7 mouse cellular contexts compared by ENCODE assay signal in genomic region chr9:37248381-37248906, GRCm38 (mm10). TPM values are rescaled to one million over a fixed set of nuclear protein-coding genes. Genes with fewer than 3 reads are reported as not detected.
DNase-seq lines count a peak whose midpoint lies in the region; ATAC-seq and TF ChIP-seq lines count a peak whose summit lies in the region.

No protein-coding gene starts in this region.

- peaks cover 3% of the 10 kb centered on the region for H3K4me1 ChIP-seq in bone marrow, adult 2 months (ENCODE audit: control insufficient read depth, insufficient read depth, low read length)
- H3K4me1 ChIP-seq in forebrain, embryonic 11.5 days (replicated peaks; ENCODE audit: control insufficient read depth, insufficient read depth, low read length) = no peaks in the 10 kb centered on the region
- H3K4me1 ChIP-seq in neural tube, embryonic 14.5 days (ENCODE audit: control insufficient read depth, insufficient read depth, low read length) = no peaks in the 10 kb centered on the region

- H3K36me3 ChIP-seq in forebrain, embryonic 11.5 days (ENCODE audit: control insufficient read depth, insufficient read depth, low read length) = no peaks in the 10 kb centered on the region
- H3K36me3 ChIP-seq in neural tube, embryonic 14.5 days (ENCODE audit: control insufficient read depth, insufficient read depth, low read length) = no peaks in the 10 kb centered on the region

- intact Hi-C loops in left cerebral cortex, postnatal 4 days (cut with DNase I) = no loop called here
- intact Hi-C loops in left cerebral cortex, adult 2 months (cut with DNase I) = no loop called here

- TF ChIP-seq POLR2A in bone marrow, adult 2 months (IDR thresholded peaks at IDR 0.05; ENCODE audit: borderline replicate concordance, control insufficient read depth, low read depth, low read length) = no peak

- ATAC-seq in forebrain, embryonic 11.5 days (replicated peaks; ENCODE audit: low FRiP score) = 0 out of 2 replicates have a peak, but pooled peaks have one; percentile 18
- ATAC-seq in neural tube, embryonic 14.5 days (ENCODE audit: low read depth) = peak; percentile 64; the same call in 1 of the 2 replicates

- H3K27me3 ChIP-seq in forebrain, embryonic 11.5 days (ENCODE audit: control insufficient read depth, insufficient read depth, low read length) = no peaks in the 10 kb centered on the region
- H3K27me3 ChIP-seq in neural tube, embryonic 14.5 days (ENCODE audit: control insufficient read depth, insufficient read depth, low read length) = no peaks in the 10 kb centered on the region

- no peak for TF ChIP-seq CTCF in left cerebral cortex, adult 2 months (IDR thresholded peaks at IDR 0.05)
- peak; percentile 19; the same call in 1 of the 2 replicates for TF ChIP-seq CTCF in bone marrow, adult 2 months (IDR thresholded peaks at IDR 0.05; ENCODE audit: control insufficient read depth, insufficient read depth, low read length)

- 57% methylated on average over 3 of the region's 3 CpGs for WGBS in bone marrow, adult 2 months
- WGBS in forebrain, embryonic 11.5 days = 66% methylated on average over 3 of the region's 3 CpGs
- WGBS in neural tube, embryonic 14.5 days = 40% methylated on average over 3 of the region's 3 CpGs

- H3K9me3 ChIP-seq in forebrain, embryonic 11.5 days (ENCODE audit: control insufficient read depth, low read length) = no peaks in the 10 kb centered on the region
- no peaks in the 10 kb centered on the region for H3K9me3 ChIP-seq in neural tube, embryonic 14.5 days (ENCODE audit: control insufficient read depth, low read length)

- H3K4me3 ChIP-seq in left cerebral cortex, adult 2 months = no peak overlapping the region
- H3K4me3 ChIP-seq in bone marrow, adult 2 months (replicated peaks; ENCODE audit: control insufficient read depth, low read depth, low read length) = no peak overlapping the region
- H3K4me3 ChIP-seq in forebrain, embryonic 11.5 days (ENCODE audit: low read depth, low read length) = no peak overlapping the region
- H3K4me3 ChIP-seq in neural tube, embryonic 14.5 days (ENCODE audit: low read depth, low read length) = no peak overlapping the region

- no peak overlapping the region for H3K27ac ChIP-seq in left cerebral cortex, adult 2 months
- no peak overlapping the region for H3K27ac ChIP-seq in bone marrow, adult 2 months (ENCODE audit: control insufficient read depth, insufficient read depth, low read depth, low read length, poor library complexity)
- no peak overlapping the region for H3K27ac ChIP-seq in forebrain, embryonic 11.5 days (ENCODE audit: low read depth, low read length)
- no peak overlapping the region for H3K27ac ChIP-seq in neural tube, embryonic 14.5 days (ENCODE audit: low read depth, low read length)

- no peak overlapping the region for H3K4me2 ChIP-seq in forebrain, embryonic 11.5 days (ENCODE audit: low read depth, low read length, severe bottlenecking)
- H3K4me2 ChIP-seq in neural tube, embryonic 14.5 days (ENCODE audit: low read depth, low read length) = no peak overlapping the region

- H3K9ac ChIP-seq in forebrain, embryonic 11.5 days (ENCODE audit: low read length) = no peak overlapping the region
- no peak overlapping the region for H3K9ac ChIP-seq in neural tube, embryonic 14.5 days (replicated peaks; ENCODE audit: low read depth, low read length)

- DNase-seq in left cerebral cortex, postnatal 4 days = peak; percentile 69
- no peak for DNase-seq in left cerebral cortex, adult 2 months (ENCODE audit: extremely low spot score in 1 of 2, low spot score in 2 of 2)
- no peak for DNase-seq in forebrain, embryonic 11.5 days (ENCODE audit: low spot score)
- DNase-seq in B cell, adult 2 months = no peak
- DNase-seq in yolk sac, embryonic 10.5 days (ENCODE audit: low spot score) = no peak

RNA-seq across cellular contexts. Expression of gene Slc37a2, which starts 7.1 kb away (rescaled TPM):
- total RNA-seq in left cerebral cortex, postnatal 4 days (2021) = 1 to 10 TPM; 1.0 to 1.3 TPM
- total RNA-seq in left cerebral cortex, adult 2 months (2021) = 1 to 10 TPM; 1.6 to 1.8 TPM
- 3.1 and 7.3 TPM in 2 replicates for polyA plus RNA-seq in bone marrow, adult 2 months (2011; ENCODE audit: insufficient read depth, insufficient read length, low replicate concordance, missing spikeins)
- 1.4 and 2.2 TPM in 2 replicates for polyA plus RNA-seq in forebrain, embryonic 11.5 days (2014; fragmentation: Nextera tagmentation; extraction: Ambion mirVana)
- polyA plus RNA-seq in neural tube, embryonic 14.5 days (2014; fragmentation: Nextera tagmentation; extraction: Ambion mirVana) = 0.91 and 1.3 TPM in 2 replicates

RNA-seq across cellular contexts. Expression of gene Tmem218, which starts 40.4 kb away (rescaled TPM):
- total RNA-seq in left cerebral cortex, postnatal 4 days (2021) = 1 to 10 TPM; 6.1 to 6.5 TPM
- 10 to 100 TPM; 10.3 to 11.6 TPM for total RNA-seq in left cerebral cortex, adult 2 months (2021)
- 0.77 and 1.7 TPM in 2 replicates for polyA plus RNA-seq in bone marrow, adult 2 months (2011; ENCODE audit: insufficient read depth, insufficient read length, low replicate concordance, missing spikeins)
- 13.9 and 16.2 TPM in 2 replicates for polyA plus RNA-seq in forebrain, embryonic 11.5 days (2014; fragmentation: Nextera tagmentation; extraction: Ambion mirVana)
- 9.6 and 10.8 TPM in 2 replicates for polyA plus RNA-seq in neural tube, embryonic 14.5 days (2014; fragmentation: Nextera tagmentation; extraction: Ambion mirVana)
